Mouse (Mus musculus) megakaryocyte, embryonic 14.5 days (primary cell): ENCODE measurements around the gene AW146154.

Experiments
- FLI1 ChIP-seq: IDR thresholded peaks from 2 replicates; pipeline ENCODE4 v1.6.1; 2012; ENCODE audit warnings: low read length, inconsistent platforms, mixed read lengths
- GATA1 ChIP-seq: IDR thresholded peaks from 3 replicates; pipeline ENCODE4 v1.6.1; 2012; ENCODE audit warnings: mixed read lengths, low read length, inconsistent platforms, borderline replicate concordance

DNA sequence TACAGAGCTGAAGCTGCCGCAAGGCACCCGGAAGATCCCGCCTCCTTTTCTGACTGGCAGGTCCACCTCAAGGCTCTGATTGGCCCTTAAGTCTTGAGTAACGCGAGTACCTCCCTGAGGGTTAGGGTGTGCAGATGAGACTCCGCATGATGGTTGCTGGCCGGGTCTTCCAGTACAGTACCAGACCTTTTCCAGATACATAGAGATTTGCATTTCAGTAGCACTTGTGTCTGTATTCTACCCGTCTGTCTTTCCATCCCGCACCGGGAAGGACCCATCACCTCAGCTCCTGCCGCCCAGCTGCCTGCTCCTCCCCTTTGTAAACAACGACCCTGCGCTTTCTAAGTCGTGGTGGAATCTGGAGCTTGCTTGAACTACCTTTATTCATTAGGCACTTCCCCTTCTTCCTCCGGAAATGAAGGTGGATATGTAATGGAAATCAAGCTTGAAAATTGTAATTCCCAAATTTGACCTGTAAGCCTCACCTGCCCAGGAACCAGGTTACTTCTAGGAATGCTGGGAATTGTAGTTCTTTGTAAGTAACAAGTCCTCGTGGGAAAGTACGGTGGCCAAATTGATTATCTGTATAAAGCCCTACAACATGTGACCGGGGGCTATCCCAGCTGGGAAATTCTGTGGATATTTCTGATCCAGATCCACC, at the start of gene AW146154, which contains the start of gene Gm20449:
- no peak for TF ChIP-seq GATA1
- no peak for TF ChIP-seq FLI1
